Mouse (Mus musculus): ENCODE data around the gene Trim80.

Trim80 gene

GRCm38 (mm10) chr11:115427482-115428331, 12.6 kb upstream of the Trim80 start:
- WGBS: 15% methylated on average over 20 of the region's 20 CpGs

DNA sequence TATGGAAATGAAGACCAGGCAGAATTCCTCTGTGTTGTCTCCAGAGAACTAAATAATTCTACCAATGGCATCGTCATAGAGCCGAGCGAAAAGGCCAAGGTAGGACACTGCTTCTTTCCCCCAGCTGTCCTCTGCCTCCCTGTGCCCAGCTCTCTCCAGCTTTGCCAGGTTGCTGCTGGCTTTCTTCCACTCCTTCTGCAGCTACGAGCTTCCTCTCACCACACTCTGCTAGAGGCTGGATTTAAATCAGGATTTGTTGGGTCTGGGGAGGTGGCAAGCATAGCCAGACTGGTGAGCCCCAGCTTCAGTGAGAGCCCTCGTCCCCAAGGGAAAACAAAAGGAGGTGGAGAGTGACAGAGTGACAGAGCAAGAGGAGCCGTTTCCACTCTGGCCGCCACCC, 11.0 kb upstream of the Trim80 start:
- 44% methylated on average over 7 of the region's 7 CpGs for WGBS

DNA sequence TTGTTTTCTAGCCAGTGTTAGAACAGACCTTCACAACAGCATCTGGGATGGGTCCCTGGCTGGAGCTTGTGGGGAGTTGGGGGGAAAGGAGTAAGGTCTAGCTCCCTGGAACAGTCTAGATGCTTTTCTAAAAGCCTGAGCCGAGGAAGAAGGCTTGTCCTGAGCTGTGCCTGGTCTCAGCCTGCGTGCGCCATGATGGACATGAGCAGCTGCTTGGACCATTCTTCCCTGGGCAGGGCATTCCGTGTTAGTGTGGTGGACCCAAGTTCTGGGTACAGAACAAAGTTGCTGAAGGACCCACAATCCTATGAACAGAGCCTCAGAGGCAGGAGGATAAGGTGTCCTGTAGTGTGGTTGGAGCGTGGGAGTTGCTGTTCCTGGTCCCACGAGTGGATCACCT, 9.8 kb upstream of the Trim80 start:
- WGBS: 95% methylated on average over 6 of the region's 6 CpGs

- WGBS: 65% methylated on average over 4 of the region's 4 CpGs
These were observed 7.5 kb upstream of the Trim80 start for GRCm38 (mm10) chr11:115432814-115433213.

DNA sequence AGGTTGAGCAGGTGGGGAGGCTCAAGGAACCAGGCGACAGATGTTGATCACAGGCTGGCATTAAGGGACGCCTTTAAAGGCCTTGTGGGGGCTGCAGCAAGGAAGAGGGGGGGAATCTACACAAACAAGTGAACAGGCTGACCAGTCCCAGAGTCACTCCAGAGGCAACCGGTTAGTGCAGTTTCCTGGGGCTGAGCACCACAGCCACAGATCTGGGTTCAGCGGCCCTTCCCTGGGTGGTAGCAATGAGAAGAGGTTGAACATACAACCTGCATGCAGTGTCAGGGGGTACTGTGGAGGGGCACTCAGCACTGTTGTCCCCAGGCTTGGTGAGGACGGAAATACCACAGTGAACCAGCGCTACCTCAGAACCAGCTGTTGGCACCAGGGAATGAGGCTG, 7.0 kb upstream of the Trim80 start:
- WGBS: 88% methylated on average over 6 of the region's 6 CpGs

GRCm38 (mm10) chr11:115435596-115436337, 4.6 kb upstream of the Trim80 start:
- 12% methylated on average over 31 of the region's 31 CpGs for WGBS

- 50% methylated on average over 5 of the region's 5 CpGs for WGBS
These were observed 2.7 kb upstream of the Trim80 start for GRCm38 (mm10) chr11:115437571-115438122.

GRCm38 (mm10) chr11:115439326-115439725, 1.0 kb upstream of the Trim80 start:
- 84% methylated on average over 3 of the region's 3 CpGs for WGBS

DNA sequence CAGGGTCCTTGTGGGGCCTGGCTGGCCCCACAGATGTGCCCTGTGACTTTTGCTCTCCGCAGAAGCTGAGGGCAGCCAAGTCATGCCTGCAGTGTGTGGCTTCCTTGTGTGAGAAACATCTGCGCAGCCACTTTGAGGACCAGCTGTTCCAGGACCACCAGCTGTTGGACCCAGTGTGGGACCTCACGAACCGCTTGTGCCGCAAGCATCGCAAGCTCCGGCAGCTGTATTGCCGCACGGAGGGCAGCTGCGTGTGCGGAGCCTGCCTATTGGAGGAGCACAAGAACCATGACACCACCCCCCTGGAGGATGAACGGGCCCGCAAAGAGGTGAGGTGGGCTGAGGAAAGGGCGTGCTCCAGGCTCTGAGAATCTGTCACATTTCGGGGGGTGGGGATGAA, 1.1 kb downstream of the Trim80 start:
- 65% methylated on average over 15 of the region's 15 CpGs for WGBS

- WGBS: 77% methylated on average over 3 of the region's 3 CpGs
These were observed 6.6 kb downstream of the Trim80 start for GRCm38 (mm10) chr11:115446906-115447305.

GRCm38 (mm10) chr11:115447321-115447885, 7.1 kb downstream of the Trim80 start:
- 93% methylated on average over 11 of the region's 11 CpGs for WGBS

DNA sequence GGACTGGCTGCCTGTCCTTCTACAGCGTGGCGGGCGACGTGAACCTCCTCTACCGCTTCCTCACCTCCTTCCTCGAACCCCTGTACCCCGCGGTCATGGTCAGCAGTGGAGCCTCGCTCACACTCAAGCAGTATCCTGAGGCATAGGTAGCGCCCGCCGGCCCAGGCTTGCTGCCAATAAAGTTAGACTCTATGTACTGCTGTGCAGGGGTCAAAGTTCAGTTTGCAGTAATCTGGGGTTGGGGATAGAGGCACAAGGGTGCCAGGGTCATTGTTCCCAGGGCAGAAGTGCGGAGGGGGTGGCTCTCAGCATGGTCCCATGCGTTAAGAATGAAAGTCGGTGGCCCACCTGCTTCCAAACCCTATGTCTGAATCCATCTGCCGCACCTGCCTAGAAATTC, 7.7 kb downstream of the Trim80 start:
- WGBS: 90% methylated on average over 16 of the region's 16 CpGs

- WGBS: 81% methylated on average over 7 of the region's 7 CpGs
These were observed 8.7 kb downstream of the Trim80 start for GRCm38 (mm10) chr11:115448998-115449397.

DNA sequence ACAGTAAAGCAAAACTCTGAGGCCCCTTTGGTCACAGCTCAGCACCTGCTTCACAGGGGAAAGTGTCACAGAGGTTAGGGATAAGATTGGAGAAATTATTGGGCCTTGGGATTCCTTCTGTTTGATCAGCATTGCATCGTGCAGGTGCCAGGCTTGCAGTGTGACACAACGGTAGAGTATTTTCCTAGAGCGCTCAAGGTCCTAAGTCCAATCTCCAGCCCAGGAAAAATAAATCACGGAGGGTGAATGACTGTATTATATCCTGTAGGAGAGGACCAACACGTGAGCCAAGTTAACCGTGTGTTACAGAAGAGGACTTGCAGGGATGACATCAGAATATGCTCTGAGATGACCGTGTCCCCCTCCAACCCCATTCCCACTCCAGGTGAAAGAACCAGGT, 9.8 kb downstream of the Trim80 start:
- WGBS: 89% methylated on average over 7 of the region's 7 CpGs

GRCm38 (mm10) chr11:115451781-115452241, 11.5 kb downstream of the Trim80 start:
- 77% methylated on average over 8 of the region's 8 CpGs for WGBS

DNA sequence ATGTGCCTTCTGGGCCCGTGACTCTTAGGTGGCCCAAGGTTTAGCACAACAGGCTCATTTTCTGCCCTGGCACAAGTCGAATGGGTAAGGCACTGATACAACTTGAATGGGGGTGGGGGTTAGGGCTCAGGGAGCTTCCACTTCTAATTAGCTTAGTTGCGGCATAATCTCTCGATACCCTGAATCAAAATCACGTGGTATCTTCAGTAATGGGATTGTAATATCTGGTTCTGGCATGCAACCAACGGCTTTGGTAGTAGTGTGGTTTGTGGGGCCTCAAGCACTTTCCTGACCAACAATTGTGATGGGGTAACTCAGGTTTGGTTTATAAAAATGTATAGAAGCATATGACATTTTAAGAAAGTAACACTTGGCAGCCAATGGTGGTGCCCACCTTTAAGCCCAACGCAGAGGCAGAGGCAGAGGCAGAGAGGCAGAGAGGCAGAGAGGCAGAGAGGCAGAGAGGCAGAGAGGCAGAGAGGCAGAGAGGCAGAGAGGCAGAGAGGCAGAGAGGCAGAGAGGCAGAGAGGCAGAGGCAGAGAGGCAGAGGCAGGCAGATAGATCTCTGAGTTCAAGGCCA, 12.0 kb downstream of the Trim80 start:
- WGBS: 78% methylated on average over 7 of the region's 7 CpGs

GRCm38 (mm10) chr11:115453306-115453705, 13.0 kb downstream of the Trim80 start:
- WGBS: 77% methylated on average over 4 of the region's 4 CpGs

- 87% methylated on average over 6 of the region's 6 CpGs for WGBS
These were observed 14.5 kb downstream of the Trim80 start for GRCm38 (mm10) chr11:115454822-115455221.

- 89% methylated on average over 15 of the region's 15 CpGs for WGBS
These were observed 15.3 kb downstream of the Trim80 start for GRCm38 (mm10) chr11:115455619-115456018.

GRCm38 (mm10) chr11:115456182-115456581, 15.8 kb downstream of the Trim80 start:
- WGBS: 90% methylated on average over 5 of the region's 5 CpGs

DNA sequence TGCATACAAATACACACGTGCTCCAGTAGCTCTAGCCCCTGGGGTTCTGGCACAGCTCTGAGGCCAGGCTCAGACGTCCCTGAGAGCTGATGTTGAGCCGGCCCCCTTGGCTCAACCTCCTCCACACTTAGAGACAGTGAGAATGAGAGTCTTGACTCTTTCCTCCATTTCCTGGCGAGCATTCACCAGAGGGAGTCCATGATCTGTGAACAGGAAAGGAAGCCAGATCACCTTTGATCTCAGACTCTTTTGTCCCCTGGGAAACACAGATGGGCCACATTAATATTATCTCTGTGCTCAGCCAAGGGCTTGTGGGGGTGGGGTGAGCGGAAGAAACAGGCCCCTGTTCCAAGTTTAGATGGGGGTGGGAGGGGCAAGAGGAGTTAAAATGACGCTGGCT, 17.1 kb downstream of the Trim80 start:
- WGBS: 50% methylated on average over 6 of the region's 6 CpGs

DNA sequence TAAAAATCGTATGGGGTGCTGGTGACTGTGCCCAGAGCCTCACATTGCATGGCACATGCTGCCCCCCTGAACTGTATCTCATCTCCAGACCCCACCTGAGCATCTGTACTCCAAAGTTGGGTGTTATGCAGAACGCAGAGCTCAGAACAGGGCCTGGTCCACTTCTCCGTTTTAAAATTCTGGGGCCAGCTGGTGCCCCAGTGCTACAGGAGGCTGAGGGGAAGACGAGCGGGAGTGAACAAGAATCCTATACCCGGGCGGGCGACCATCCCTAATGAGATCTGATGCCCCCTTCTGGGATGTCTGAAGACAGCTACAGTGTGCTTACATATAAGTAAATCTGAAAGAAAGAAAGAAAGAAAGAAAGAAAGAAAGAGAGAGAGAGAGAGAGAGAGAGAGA, 20.6 kb downstream of the Trim80 start:
- WGBS: 54% methylated on average over 8 of the region's 8 CpGs
